Mouse (Mus musculus) E14TG2a.4 (cell line): ENCODE measurements around the gene Bcl11b.

Experiments
- CTCF ChIP-seq: conservative IDR thresholded peaks from 2 replicates; pipeline ENCODE4 v1.5.1; 2014; ENCODE audit warnings: low read length
- POU5F1 ChIP-seq: IDR thresholded peaks from 2 replicates; pipeline ENCODE4 v1.6.1; 2014; ENCODE audit warnings: low read length, borderline replicate concordance

DNA sequence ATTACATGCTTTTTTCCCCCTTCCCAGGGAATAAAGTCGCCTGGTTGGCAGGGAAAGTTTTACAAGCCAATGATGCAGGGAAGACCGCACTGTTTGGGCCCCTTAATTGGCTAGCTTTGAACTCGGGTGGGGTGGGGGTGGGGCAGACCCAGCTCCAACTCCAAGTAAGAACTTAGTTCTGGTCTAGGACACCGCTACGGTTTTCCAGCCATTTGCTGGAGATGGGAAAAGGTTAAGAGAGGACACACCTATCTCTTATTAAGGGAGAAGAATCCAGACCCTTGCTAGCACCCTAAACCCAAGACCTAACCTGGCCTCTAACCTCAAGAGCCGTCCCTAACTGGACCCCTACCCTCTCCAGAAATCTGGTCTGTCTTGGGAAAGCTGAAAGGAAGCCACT is 22.2 kb downstream of the Bcl11b start:
- TF ChIP-seq CTCF (no peak), POU5F1 (no peak)
